Comparison of ENCODE assay signal across 8 mouse cellular contexts in genomic region chr2:18025781-18026115, GRCm38 (mm10). TPM values are rescaled to one million over a fixed set of nuclear protein-coding genes. Genes with fewer than 3 reads are reported as not detected.
A peak's percentile ranks its signal among the peaks of the same experiment; 100 is the strongest.
DNase-seq lines count a peak whose midpoint lies in the region; ATAC-seq and TF ChIP-seq lines count a peak whose summit lies in the region.

No protein-coding gene starts in this region.

- no peak for ATAC-seq in kidney, embryonic 16.5 days (ENCODE audit: low FRiP score, low TSS enrichment)
- no peak for ATAC-seq in embryonic facial prominence, embryonic 13.5 days (ENCODE audit: insufficient number of reproducible peaks, insufficient read depth, low FRiP score, low TSS enrichment, low read depth)
- ATAC-seq in intestine, embryonic 14.5 days (replicated peaks; ENCODE audit: low FRiP score, low TSS enrichment, low read depth): no peak
- no peak for ATAC-seq in midbrain, postnatal 0 days (ENCODE audit: low FRiP score)

- H3K27ac ChIP-seq in kidney, embryonic 16.5 days (ENCODE audit: low read length): peak overlapping the region; percentile 71; the same call in 1 of the 2 replicates
- peak overlapping the region; percentile 24; the same call in 1 of the 2 replicates for H3K27ac ChIP-seq in embryonic facial prominence, embryonic 13.5 days
- H3K27ac ChIP-seq in intestine, embryonic 14.5 days (ENCODE audit: low read depth): no peak overlapping the region
- H3K27ac ChIP-seq in midbrain, postnatal 0 days (ENCODE audit: low read depth, low read length): no peak overlapping the region

- peak overlapping the region; percentile 90 for H3K4me2 ChIP-seq in kidney, embryonic 16.5 days (replicated peaks; ENCODE audit: low read depth, low read length)
- H3K4me2 ChIP-seq in embryonic facial prominence, embryonic 13.5 days: peak overlapping the region; percentile 97
- peak overlapping the region; percentile 92 for H3K4me2 ChIP-seq in intestine, embryonic 14.5 days (ENCODE audit: low read length)
- peak overlapping the region; percentile 88 for H3K4me2 ChIP-seq in midbrain, postnatal 0 days (ENCODE audit: low read depth, low read length, poor library complexity, severe bottlenecking)

- peak overlapping the region; percentile 61 for H3K4me3 ChIP-seq in kidney, embryonic 16.5 days (ENCODE audit: low read length)
- H3K4me3 ChIP-seq in embryonic facial prominence, embryonic 13.5 days: peak overlapping the region; percentile 68
- peak overlapping the region; percentile 52 for H3K4me3 ChIP-seq in intestine, embryonic 14.5 days (ENCODE audit: low read depth, low read length)
- peak overlapping the region; percentile 65 for H3K4me3 ChIP-seq in midbrain, postnatal 0 days (ENCODE audit: low read depth, low read length)

- no peak for DNase-seq in kidney, adult 9 months
- DNase-seq in intestine, embryonic 14.5 days (ENCODE audit: low spot score): peak; percentile 78
- DNase-seq in midbrain, postnatal 0 days (ENCODE audit: low spot score): no peak
- DNase-seq in thymus, postnatal 25 days: no peak
- DNase-seq in layer of hippocampus, adult 18-20 months (ENCODE audit: low spot score in 2 of 2): no peak
- DNase-seq in kidney, postnatal 4 days: no peak

- TF ChIP-seq CTCF in midbrain, postnatal 0 days (IDR thresholded peaks at IDR 0.05): no peak

- H3K9ac ChIP-seq in kidney, embryonic 16.5 days (replicated peaks; ENCODE audit: low read length): peak overlapping the region; percentile 77
- H3K9ac ChIP-seq in embryonic facial prominence, embryonic 13.5 days: peak overlapping the region; percentile 93
- peak overlapping the region; percentile 48 for H3K9ac ChIP-seq in intestine, embryonic 14.5 days (ENCODE audit: low read length)
- H3K9ac ChIP-seq in midbrain, postnatal 0 days (replicated peaks; ENCODE audit: low read length, poor library complexity, severe bottlenecking): no peak overlapping the region; the same call in 1 of the 2 replicates

- H3K36me3 ChIP-seq in kidney, embryonic 16.5 days (ENCODE audit: insufficient read depth, low read length): no peaks in the 10 kb centered on the region
- no peaks in the 10 kb centered on the region for H3K36me3 ChIP-seq in embryonic facial prominence, embryonic 13.5 days
- H3K36me3 ChIP-seq in intestine, embryonic 14.5 days (ENCODE audit: control insufficient read depth, insufficient read depth, low read length): no peaks in the 10 kb centered on the region
- no peaks in the 10 kb centered on the region for H3K36me3 ChIP-seq in midbrain, postnatal 0 days (ENCODE audit: insufficient read depth, low read length)

- WGBS in kidney, embryonic 16.5 days: 4% methylated on average over 14 of the region's 14 CpGs
- WGBS in embryonic facial prominence, embryonic 13.5 days: under 1% methylated on average over 14 of the region's 14 CpGs
- WGBS in intestine, embryonic 14.5 days: 4% methylated on average over 14 of the region's 14 CpGs
- WGBS in midbrain, postnatal 0 days: 2% methylated on average over 14 of the region's 14 CpGs

- H3K27me3 ChIP-seq in kidney, embryonic 16.5 days (ENCODE audit: insufficient read depth, low read length): no peaks in the 10 kb centered on the region
- peaks cover 12% of the 10 kb centered on the region; the same call in 1 of the 2 replicates for H3K27me3 ChIP-seq in embryonic facial prominence, embryonic 13.5 days
- H3K27me3 ChIP-seq in intestine, embryonic 14.5 days (replicated peaks; ENCODE audit: control insufficient read depth, insufficient read depth, low read length): no peaks in the 10 kb centered on the region
- H3K27me3 ChIP-seq in midbrain, postnatal 0 days (ENCODE audit: insufficient read depth, low read length): peaks cover 4% of the 10 kb centered on the region; the same call in 1 of the 2 replicates

- H3K4me1 ChIP-seq in kidney, embryonic 16.5 days (ENCODE audit: insufficient read depth, low read length): peaks cover 19% of the 10 kb centered on the region
- peaks cover 18% of the 10 kb centered on the region for H3K4me1 ChIP-seq in embryonic facial prominence, embryonic 13.5 days
- H3K4me1 ChIP-seq in intestine, embryonic 14.5 days (replicated peaks; ENCODE audit: control insufficient read depth, insufficient read depth, low read length): peaks cover 10% of the 10 kb centered on the region
- H3K4me1 ChIP-seq in midbrain, postnatal 0 days (ENCODE audit: insufficient read depth, low read length): peaks cover 9% of the 10 kb centered on the region; the same call in 1 of the 2 replicates

- H3K9me3 ChIP-seq in kidney, embryonic 16.5 days (ENCODE audit: low read length): no peaks in the 10 kb centered on the region
- no peaks in the 10 kb centered on the region for H3K9me3 ChIP-seq in embryonic facial prominence, embryonic 13.5 days
- no peaks in the 10 kb centered on the region for H3K9me3 ChIP-seq in intestine, embryonic 14.5 days (ENCODE audit: control insufficient read depth, low read length)
- no peaks in the 10 kb centered on the region for H3K9me3 ChIP-seq in midbrain, postnatal 0 days (ENCODE audit: low read length)

RNA-seq across cellular contexts. Expression of gene A930004D18Rik, which starts 11.8 kb away (rescaled TPM):
- polyA plus RNA-seq in kidney, embryonic 16.5 days (2015; fragmentation: Nextera tagmentation; extraction: Ambion mirVana): 14.1 and 16.2 TPM in 2 replicates
- polyA plus RNA-seq in embryonic facial prominence, embryonic 13.5 days (2015; fragmentation: Nextera tagmentation; extraction: Ambion mirVana): 13.7 and 15.0 TPM in 2 replicates
- polyA plus RNA-seq in intestine, embryonic 14.5 days (2014; fragmentation: Nextera tagmentation; extraction: Ambion mirVana): 11.5 and 13.3 TPM in 2 replicates
- total RNA-seq in midbrain, postnatal 0 days (2014; rRNA removed): 2.4 and 3.6 TPM in 2 replicates
- 9.7 and 10.3 TPM in 2 replicates for polyA plus RNA-seq in midbrain, postnatal 0 days (2015; fragmentation: Nextera tagmentation; extraction: Ambion mirVana)
- 1 to 10 TPM; 3.5 to 5.0 TPM for total RNA-seq in layer of hippocampus, adult 18-20 months (2021)

RNA-seq across cellular contexts. Expression of gene Skida1, which starts 23.1 kb away (rescaled TPM):
- polyA plus RNA-seq in kidney, embryonic 16.5 days (2015; fragmentation: Nextera tagmentation; extraction: Ambion mirVana): 8.8 and 9.2 TPM in 2 replicates
- 8.3 and 9.8 TPM in 2 replicates for polyA plus RNA-seq in embryonic facial prominence, embryonic 13.5 days (2015; fragmentation: Nextera tagmentation; extraction: Ambion mirVana)
- 3.3 and 3.8 TPM in 2 replicates for polyA plus RNA-seq in intestine, embryonic 14.5 days (2014; fragmentation: Nextera tagmentation; extraction: Ambion mirVana)
- total RNA-seq in midbrain, postnatal 0 days (2014; rRNA removed): 12.1 and 12.4 TPM in 2 replicates
- 3.5 and 4.3 TPM in 2 replicates for polyA plus RNA-seq in midbrain, postnatal 0 days (2015; fragmentation: Nextera tagmentation; extraction: Ambion mirVana)
- total RNA-seq in layer of hippocampus, adult 18-20 months (2021): 10 to 100 TPM; 15.6 to 16.0 TPM

RNA-seq across cellular contexts. Expression of gene H2al2a, which starts 29.0 kb away (rescaled TPM):
- not detected in 2 replicates for polyA plus RNA-seq in kidney, embryonic 16.5 days (2015; fragmentation: Nextera tagmentation; extraction: Ambion mirVana)
- not detected in 2 replicates for polyA plus RNA-seq in embryonic facial prominence, embryonic 13.5 days (2015; fragmentation: Nextera tagmentation; extraction: Ambion mirVana)
- polyA plus RNA-seq in intestine, embryonic 14.5 days (2014; fragmentation: Nextera tagmentation; extraction: Ambion mirVana): not detected in 2 replicates
- total RNA-seq in midbrain, postnatal 0 days (2014; rRNA removed): not detected in 2 replicates
- polyA plus RNA-seq in midbrain, postnatal 0 days (2015; fragmentation: Nextera tagmentation; extraction: Ambion mirVana): not detected in 2 replicates
- total RNA-seq in layer of hippocampus, adult 18-20 months (2021): not detected

RNA-seq across cellular contexts. Expression of gene Mllt10, which starts 29.3 kb away (rescaled TPM):
- polyA plus RNA-seq in kidney, embryonic 16.5 days (2015; fragmentation: Nextera tagmentation; extraction: Ambion mirVana): 63.4 and 73.6 TPM in 2 replicates
- 67.2 and 73.6 TPM in 2 replicates for polyA plus RNA-seq in embryonic facial prominence, embryonic 13.5 days (2015; fragmentation: Nextera tagmentation; extraction: Ambion mirVana)
- 36.4 and 40.2 TPM in 2 replicates for polyA plus RNA-seq in intestine, embryonic 14.5 days (2014; fragmentation: Nextera tagmentation; extraction: Ambion mirVana)
- total RNA-seq in midbrain, postnatal 0 days (2014; rRNA removed): 22.7 and 96.5 TPM in 2 replicates
- polyA plus RNA-seq in midbrain, postnatal 0 days (2015; fragmentation: Nextera tagmentation; extraction: Ambion mirVana): 23.9 and 28.9 TPM in 2 replicates
- total RNA-seq in layer of hippocampus, adult 18-20 months (2021): 10 to 100 TPM; 51.7 to 59.6 TPM

Comparison
In these comparisons a context has a peak if more than half of its experiments do, and no peak if none do; other contexts are left out.
1. H3K27ac ChIP-seq: peak in kidney, embryonic 16.5 days (single experiment) and embryonic facial prominence, embryonic 13.5 days (single experiment); none in intestine, embryonic 14.5 days (single experiment) and midbrain, postnatal 0 days (single experiment).
2. Peak in every context shown above with its lines, with median percentiles within 50 percentile points of each other: H3K4me2 ChIP-seq and H3K4me3 ChIP-seq.